Mouse (Mus musculus) right cerebral cortex, postnatal 25 days (tissue): ENCODE measurements around the gene Pepd.
"Not testable (repeated sequence)": the region's sequence is repeated elsewhere in the genome, so short reads cannot be mapped to it uniquely, and the experiment has no call there.

Source experiments
- DNase-seq: peaks from one replicate; pipeline ENCODE4 v3.0.0; 2022

Pepd gene

GRCm38 (mm10) chr7:34933142-34933541 is 21.0 kb downstream of the Pepd start:
- DNase-seq, result no peak

DNA sequence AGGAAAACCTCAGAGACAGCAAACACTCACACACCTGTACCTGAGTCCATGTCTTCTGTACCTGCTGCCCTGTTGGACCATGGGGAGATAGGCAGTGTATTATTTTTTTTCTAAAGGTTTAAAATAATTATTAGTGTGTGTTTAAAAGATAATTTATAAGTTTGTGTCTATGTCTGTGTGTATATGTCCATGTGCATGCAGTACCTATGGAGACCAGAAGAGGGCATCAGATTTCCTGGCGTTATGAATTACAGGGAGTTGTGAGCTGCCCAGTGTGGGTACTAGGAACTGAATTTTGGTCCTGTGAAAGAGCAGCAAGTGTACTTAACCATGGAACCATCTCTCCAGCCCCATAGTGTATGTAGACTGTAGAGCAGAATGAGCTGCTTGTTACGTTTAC is 24.2 kb downstream of the Pepd start:
- DNase-seq, result no peak

- no peak for DNase-seq
Observed at GRCm38 (mm10) chr7:34938636-34939261, 26.6 kb downstream of the Pepd start.

- no peak for DNase-seq
Observed at GRCm38 (mm10) chr7:34939262-34939951, 27.2 kb downstream of the Pepd start.

GRCm38 (mm10) chr7:34939952-34940312 is 27.8 kb downstream of the Pepd start:
- no peak for DNase-seq

DNA sequence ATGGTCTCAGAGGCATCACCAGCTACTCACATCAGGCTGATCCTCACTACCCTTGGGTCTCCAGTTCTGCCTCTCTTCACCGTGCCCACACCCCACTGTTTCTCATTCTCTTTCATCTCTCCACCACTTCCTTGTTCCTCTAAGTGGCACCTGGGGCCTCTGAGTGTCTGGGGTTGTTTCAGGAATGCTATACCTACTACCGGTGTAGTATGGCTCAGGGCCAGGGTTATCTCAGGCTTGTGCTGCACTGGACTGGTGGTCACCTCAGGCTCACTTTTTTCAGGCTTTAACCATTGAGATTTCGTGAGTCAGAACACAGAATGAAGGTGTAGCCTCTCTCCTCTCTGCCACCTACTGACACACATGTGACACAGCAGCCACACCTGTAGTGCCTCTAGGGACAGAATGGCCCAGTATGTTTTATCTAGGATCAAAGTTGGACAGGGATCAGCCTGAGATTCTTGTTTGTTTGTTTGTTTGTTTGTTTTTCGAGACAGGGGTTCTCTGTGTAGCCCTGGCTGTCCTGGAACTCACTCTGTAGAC is 31.5 kb downstream of the Pepd start:
- no peak for DNase-seq

- DNase-seq, result no peak
Observed at GRCm38 (mm10) chr7:34946269-34946925, 34.2 kb downstream of the Pepd start.

DNA sequence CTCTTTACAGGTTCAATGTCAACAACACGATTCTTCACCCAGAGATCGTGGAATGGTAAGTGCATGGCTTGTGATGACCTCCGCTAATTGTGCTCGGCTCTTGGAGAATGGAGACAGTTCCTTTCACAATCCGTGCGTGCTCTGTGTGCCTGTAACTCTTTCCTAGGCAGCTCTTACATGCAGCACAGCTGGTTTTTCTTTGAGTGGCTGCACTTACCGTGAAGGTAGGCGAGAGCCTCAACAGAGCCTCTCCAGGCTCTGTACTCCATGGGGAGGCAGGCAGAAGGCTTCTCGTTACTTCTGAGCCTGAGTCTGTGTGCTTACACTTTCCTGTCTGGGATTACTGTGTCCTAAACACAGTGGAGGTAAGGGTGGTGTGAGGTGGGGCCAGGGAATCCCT is 42.4 kb downstream of the Pepd start:
- DNase-seq, result no peak

- no peak for DNase-seq
Observed at GRCm38 (mm10) chr7:34955295-34955694, 43.1 kb downstream of the Pepd start.

GRCm38 (mm10) chr7:34957138-34957537 is 45.0 kb downstream of the Pepd start:
- DNase-seq, result peak; percentile 21

- no peak for DNase-seq
Observed at GRCm38 (mm10) chr7:34963889-34964645, 51.9 kb downstream of the Pepd start.

DNA sequence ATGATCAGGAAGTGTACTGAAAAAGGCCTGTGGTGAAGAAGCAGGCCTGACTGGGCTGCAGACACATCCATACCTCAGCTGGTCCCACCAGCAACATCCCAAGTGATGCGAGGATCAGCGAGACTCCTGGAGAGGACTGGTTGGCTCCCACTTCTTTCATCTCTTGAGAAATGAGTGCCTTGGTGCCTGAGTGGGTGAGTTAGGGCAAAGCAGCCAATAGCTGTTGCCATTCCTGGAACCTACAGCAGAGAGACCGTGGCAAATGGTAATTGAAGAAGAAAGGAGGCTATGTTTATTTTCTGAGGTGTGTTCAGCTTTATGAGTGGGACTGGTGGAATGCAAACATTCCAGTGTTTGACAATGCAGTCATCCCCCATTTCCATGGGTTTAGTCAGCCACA is 55.2 kb downstream of the Pepd start:
- no peak for DNase-seq

DNA sequence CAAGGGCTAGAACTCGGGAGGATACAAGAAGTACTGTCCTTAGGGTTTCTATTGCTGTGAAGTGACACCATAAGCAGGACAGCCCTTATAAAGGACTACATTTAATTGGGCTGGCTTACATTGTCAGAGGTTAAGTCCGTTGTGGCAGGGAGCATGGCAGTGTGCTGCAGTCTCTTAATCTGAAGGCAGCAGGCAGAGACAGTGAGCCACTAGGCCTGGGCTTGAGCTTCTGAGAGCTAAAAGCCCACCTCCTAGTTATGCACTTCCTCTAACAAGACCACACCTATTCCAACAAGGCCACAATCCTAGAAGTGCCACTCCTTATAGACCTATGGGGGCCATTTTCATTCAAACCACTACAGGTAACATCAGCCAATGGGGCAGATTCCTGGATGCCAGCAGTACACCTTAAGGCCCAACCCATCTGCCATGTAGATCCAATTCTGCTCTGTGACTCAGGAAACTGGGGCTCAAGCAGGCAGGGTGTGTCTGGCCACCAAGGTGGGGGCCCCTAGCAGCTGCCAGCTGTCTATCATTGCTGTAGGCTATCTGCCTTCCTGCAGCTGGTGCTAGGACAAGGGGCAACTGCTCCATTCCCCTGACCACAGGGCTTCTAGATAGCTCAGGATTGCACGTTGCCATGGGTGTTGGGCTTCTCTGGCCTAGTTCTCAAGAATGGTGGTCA is 56.7 kb downstream of the Pepd start:
- DNase-seq, result no peak

- no peak for DNase-seq
Observed at GRCm38 (mm10) chr7:34971826-34972225, 59.6 kb downstream of the Pepd start.

- no peak for DNase-seq
Observed at GRCm38 (mm10) chr7:34972990-34973440, 60.8 kb downstream of the Pepd start.

- no peak for DNase-seq
Observed at GRCm38 (mm10) chr7:34973877-34974276, 61.7 kb downstream of the Pepd start.

DNA sequence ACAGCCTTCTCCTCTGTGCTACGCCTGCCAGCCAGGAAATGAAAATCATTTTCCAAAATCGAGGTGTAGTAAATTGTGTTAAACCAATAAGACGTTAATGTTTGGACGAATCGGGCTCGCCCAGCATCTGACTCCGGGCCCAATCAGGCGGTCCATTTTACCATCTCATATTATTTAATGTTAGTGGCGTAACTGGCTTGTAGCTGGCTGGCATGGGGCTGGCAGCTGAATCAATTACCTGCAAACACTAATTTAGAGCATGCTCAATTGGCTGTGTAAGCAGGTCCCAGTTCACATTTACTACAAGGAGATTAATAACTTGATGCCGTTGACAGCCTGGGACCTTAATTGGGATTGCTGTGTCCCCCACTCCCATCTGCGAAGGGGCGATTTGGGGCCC is 63.7 kb downstream of the Pepd start:
- no peak for DNase-seq

GRCm38 (mm10) chr7:34977403-34977802 is 65.2 kb downstream of the Pepd start:
- DNase-seq, result no peak

GRCm38 (mm10) chr7:34981803-34982202 is 69.6 kb downstream of the Pepd start:
- DNase-seq, result no peak

DNA sequence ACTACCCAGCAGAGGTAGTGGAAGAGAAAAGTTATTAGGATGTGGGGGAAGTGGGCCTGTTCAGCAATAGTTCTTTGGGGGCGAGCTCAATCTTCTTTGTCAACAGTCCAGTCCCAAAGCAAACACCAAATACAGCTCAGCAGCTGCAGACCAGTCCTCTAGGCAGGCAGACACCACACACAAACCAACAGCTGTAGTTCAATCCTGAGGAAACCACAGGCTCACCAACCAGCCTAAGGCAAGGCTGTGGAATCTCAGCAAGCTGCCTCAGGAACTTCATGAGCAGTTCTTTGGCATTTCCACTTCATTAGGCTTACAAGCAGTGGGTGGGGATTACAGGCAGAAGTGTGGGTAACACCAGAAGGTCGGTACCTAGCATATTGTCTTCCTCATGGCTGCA is 70.2 kb downstream of the Pepd start:
- not testable (repeated sequence) for DNase-seq

DNA sequence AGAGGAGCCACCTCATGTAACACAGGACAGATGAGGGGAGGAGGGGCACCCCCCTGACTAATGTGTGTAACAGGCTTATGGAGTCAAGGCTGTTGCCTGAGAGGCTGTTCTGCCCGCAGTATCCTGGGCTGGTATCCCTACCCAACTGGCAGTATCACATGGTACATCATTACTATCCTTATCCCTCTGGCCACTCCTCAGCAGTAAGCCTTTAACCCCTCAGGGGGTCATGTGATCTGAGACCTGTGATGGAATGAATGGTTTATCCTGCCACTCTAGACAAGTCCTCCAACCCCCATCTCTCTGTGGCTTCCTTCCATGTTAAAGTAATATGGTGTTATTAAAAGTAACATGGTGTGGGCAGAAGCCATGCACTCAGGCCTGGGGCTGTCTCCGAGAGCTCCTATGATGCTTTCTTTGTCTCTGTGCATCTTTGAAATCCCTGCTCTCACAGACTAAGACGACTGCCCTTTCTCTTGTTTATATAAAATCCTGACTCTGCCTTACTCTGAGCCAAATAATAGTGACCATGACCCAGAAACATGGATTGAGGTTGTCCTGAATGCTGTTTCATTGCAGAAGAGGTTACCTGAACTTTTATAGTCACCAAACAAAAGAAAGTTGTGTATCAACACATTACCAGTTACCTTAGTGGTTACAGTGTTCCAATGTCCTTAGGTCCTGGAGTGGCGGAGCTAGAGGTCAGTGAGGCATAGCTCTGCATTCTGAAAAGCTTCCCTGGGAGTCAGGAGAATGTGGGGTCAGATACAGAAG is 71.7 kb downstream of the Pepd start:
- no peak for DNase-seq
